Mouse (Mus musculus): Measurements from ENCODE around the gene Pdzrn3. TPM values are rescaled to one million over a fixed set of nuclear protein-coding genes. Genes with fewer than 3 reads are reported as not detected.
A peak's percentile ranks its signal among the peaks of the same experiment; 100 is the strongest.

The Pdzrn3 gene
- polyA plus RNA-seq, 1 experiment from 2014 or later: 6.3 TPM

- ATAC-seq: no peak
- H3K4me3 ChIP-seq (ENCODE audit: low read length): no peak overlapping the region
- no peak overlapping the region for H3K4me2 ChIP-seq (ENCODE audit: low read depth, low read length)
- no peaks in the 10 kb centered on the region for H3K27me3 ChIP-seq (replicated peaks; ENCODE audit: control insufficient read depth, insufficient read depth, low read length)
- no peaks in the 10 kb centered on the region for H3K36me3 ChIP-seq (ENCODE audit: control insufficient read depth, insufficient read depth, low read length)
- no peak overlapping the region for H3K9ac ChIP-seq (ENCODE audit: low read depth, low read length)
- no peak overlapping the region for H3K27ac ChIP-seq (ENCODE audit: low read length)
- no peaks in the 10 kb centered on the region for H3K9me3 ChIP-seq (ENCODE audit: control insufficient read depth, low read length)
- WGBS: 91% methylated on average over 7 of the region's 7 CpGs
- H3K4me1 ChIP-seq (ENCODE audit: control insufficient read depth, insufficient read depth, low read length): 0 out of 2 replicates have a peak, but pooled peaks cover 2% of the 10 kb centered on the region
Measured at GRCm38 (mm10) chr6:101340051-101340450, 37.6 kb downstream of the Pdzrn3 start.

- peaks cover 14% of the 10 kb centered on the region for H3K4me1 ChIP-seq (ENCODE audit: control insufficient read depth, insufficient read depth, low read length)
- no peaks in the 10 kb centered on the region for H3K36me3 ChIP-seq (ENCODE audit: control insufficient read depth, insufficient read depth, low read length)
- no peak overlapping the region for H3K27ac ChIP-seq (ENCODE audit: low read length)
- no peaks in the 10 kb centered on the region for H3K27me3 ChIP-seq (replicated peaks; ENCODE audit: control insufficient read depth, insufficient read depth, low read length)
- H3K4me3 ChIP-seq (ENCODE audit: low read length): no peak overlapping the region
- H3K9me3 ChIP-seq (ENCODE audit: control insufficient read depth, low read length): no peaks in the 10 kb centered on the region
- no peak for ATAC-seq
- H3K4me2 ChIP-seq (ENCODE audit: low read depth, low read length): no peak overlapping the region
- WGBS: 69% methylated on average over 10 of the region's 10 CpGs
- no peak overlapping the region for H3K9ac ChIP-seq (ENCODE audit: low read depth, low read length)
Measured at GRCm38 (mm10) chr6:101337842-101338528, 39.7 kb downstream of the Pdzrn3 start.

GRCm38 (mm10) chr6:101336660-101337059, 41.0 kb downstream of the Pdzrn3 start:
- Histone ChIP-seq H3K9me3 (ENCODE audit: control insufficient read depth, low read length) (no peaks in the 10 kb centered on the region), H3K4me2 (ENCODE audit: low read depth, low read length) (no peak overlapping the region), H3K27ac (ENCODE audit: low read length) (no peak overlapping the region), H3K4me1 (ENCODE audit: control insufficient read depth, insufficient read depth, low read length) (peaks cover 22% of the 10 kb centered on the region), H3K36me3 (ENCODE audit: control insufficient read depth, insufficient read depth, low read length) (no peaks in the 10 kb centered on the region), H3K4me3 (ENCODE audit: low read length) (no peak overlapping the region), H3K9ac (ENCODE audit: low read depth, low read length) (no peak overlapping the region), H3K27me3 (replicated peaks; ENCODE audit: control insufficient read depth, insufficient read depth, low read length) (no peaks in the 10 kb centered on the region)
- no peak for ATAC-seq
- WGBS: 88% methylated on average over 10 of the region's 10 CpGs

- 80% methylated on average over 1 of the region's 1 CpGs for WGBS
- Histone ChIP-seq H3K4me2 (ENCODE audit: low read depth, low read length) (no peak overlapping the region), H3K4me1 (ENCODE audit: control insufficient read depth, insufficient read depth, low read length) (peaks cover 28% of the 10 kb centered on the region), H3K4me3 (ENCODE audit: low read length) (no peak overlapping the region), H3K27ac (ENCODE audit: low read length) (no peak overlapping the region), H3K9ac (ENCODE audit: low read depth, low read length) (no peak overlapping the region), H3K27me3 (replicated peaks; ENCODE audit: control insufficient read depth, insufficient read depth, low read length) (no peaks in the 10 kb centered on the region), H3K36me3 (ENCODE audit: control insufficient read depth, insufficient read depth, low read length) (no peaks in the 10 kb centered on the region), H3K9me3 (ENCODE audit: control insufficient read depth, low read length) (no peaks in the 10 kb centered on the region)
- no peak for ATAC-seq
Measured at GRCm38 (mm10) chr6:101335744-101336143, 42.0 kb downstream of the Pdzrn3 start.

GRCm38 (mm10) chr6:101334495-101334894, 43.2 kb downstream of the Pdzrn3 start:
- Histone ChIP-seq H3K36me3 (ENCODE audit: control insufficient read depth, insufficient read depth, low read length) (no peaks in the 10 kb centered on the region), H3K9ac (ENCODE audit: low read depth, low read length) (no peak overlapping the region), H3K27me3 (replicated peaks; ENCODE audit: control insufficient read depth, insufficient read depth, low read length) (no peaks in the 10 kb centered on the region), H3K4me1 (ENCODE audit: control insufficient read depth, insufficient read depth, low read length) (peaks cover 36% of the 10 kb centered on the region), H3K27ac (ENCODE audit: low read length) (no peak overlapping the region), H3K4me2 (ENCODE audit: low read depth, low read length) (no peak overlapping the region), H3K9me3 (ENCODE audit: control insufficient read depth, low read length) (no peaks in the 10 kb centered on the region), H3K4me3 (ENCODE audit: low read length) (no peak overlapping the region)
- WGBS: 67% methylated on average over 3 of the region's 3 CpGs
- ATAC-seq: no peak

- H3K27me3 ChIP-seq (replicated peaks; ENCODE audit: control insufficient read depth, insufficient read depth, low read length): no peaks in the 10 kb centered on the region
- H3K36me3 ChIP-seq (ENCODE audit: control insufficient read depth, insufficient read depth, low read length): no peaks in the 10 kb centered on the region
- H3K4me3 ChIP-seq (ENCODE audit: low read length): no peak overlapping the region
- H3K27ac ChIP-seq (ENCODE audit: low read length): no peak overlapping the region
- peaks cover 55% of the 10 kb centered on the region for H3K4me1 ChIP-seq (ENCODE audit: control insufficient read depth, insufficient read depth, low read length)
- 25% methylated on average over 5 of the region's 5 CpGs for WGBS
- no peak overlapping the region for H3K4me2 ChIP-seq (ENCODE audit: low read depth, low read length)
- H3K9ac ChIP-seq (ENCODE audit: low read depth, low read length): no peak overlapping the region
- H3K9me3 ChIP-seq (ENCODE audit: control insufficient read depth, low read length): no peaks in the 10 kb centered on the region
- peak; percentile 53 for ATAC-seq
Measured at GRCm38 (mm10) chr6:101330392-101330791, 47.3 kb downstream of the Pdzrn3 start.

GRCm38 (mm10) chr6:101329499-101329898, 48.2 kb downstream of the Pdzrn3 start:
- no peaks in the 10 kb centered on the region for H3K36me3 ChIP-seq (ENCODE audit: control insufficient read depth, insufficient read depth, low read length)
- WGBS: 30% methylated on average over 6 of the region's 6 CpGs
- no peak overlapping the region for H3K27ac ChIP-seq (ENCODE audit: low read length)
- H3K4me2 ChIP-seq (ENCODE audit: low read depth, low read length): no peak overlapping the region
- no peak overlapping the region for H3K9ac ChIP-seq (ENCODE audit: low read depth, low read length)
- H3K4me1 ChIP-seq (ENCODE audit: control insufficient read depth, insufficient read depth, low read length): peaks cover 53% of the 10 kb centered on the region
- H3K4me3 ChIP-seq (ENCODE audit: low read length): no peak overlapping the region
- H3K9me3 ChIP-seq (ENCODE audit: control insufficient read depth, low read length): no peaks in the 10 kb centered on the region
- ATAC-seq: peak; percentile 39; the same call in 1 of the 2 replicates
- no peaks in the 10 kb centered on the region for H3K27me3 ChIP-seq (replicated peaks; ENCODE audit: control insufficient read depth, insufficient read depth, low read length)

- 43% methylated on average over 6 of the region's 6 CpGs for WGBS
- H3K9ac ChIP-seq (ENCODE audit: low read depth, low read length): no peak overlapping the region
- peaks cover 45% of the 10 kb centered on the region for H3K4me1 ChIP-seq (ENCODE audit: control insufficient read depth, insufficient read depth, low read length)
- H3K9me3 ChIP-seq (ENCODE audit: control insufficient read depth, low read length): no peaks in the 10 kb centered on the region
- H3K4me3 ChIP-seq (ENCODE audit: low read length): no peak overlapping the region
- no peaks in the 10 kb centered on the region for H3K27me3 ChIP-seq (replicated peaks; ENCODE audit: control insufficient read depth, insufficient read depth, low read length)
- ATAC-seq: no peak
- H3K36me3 ChIP-seq (ENCODE audit: control insufficient read depth, insufficient read depth, low read length): no peaks in the 10 kb centered on the region
- H3K27ac ChIP-seq (ENCODE audit: low read length): no peak overlapping the region
- no peak overlapping the region for H3K4me2 ChIP-seq (ENCODE audit: low read depth, low read length)
Measured at GRCm38 (mm10) chr6:101328514-101328913, 49.2 kb downstream of the Pdzrn3 start.

- no peaks in the 10 kb centered on the region for H3K36me3 ChIP-seq (ENCODE audit: control insufficient read depth, insufficient read depth, low read length)
- no peak for ATAC-seq
- no peaks in the 10 kb centered on the region for H3K27me3 ChIP-seq (replicated peaks; ENCODE audit: control insufficient read depth, insufficient read depth, low read length)
- H3K9ac ChIP-seq (ENCODE audit: low read depth, low read length): no peak overlapping the region
- no peak overlapping the region for H3K27ac ChIP-seq (ENCODE audit: low read length)
- 85% methylated on average over 5 of the region's 5 CpGs for WGBS
- peaks cover 44% of the 10 kb centered on the region for H3K4me1 ChIP-seq (ENCODE audit: control insufficient read depth, insufficient read depth, low read length)
- H3K9me3 ChIP-seq (ENCODE audit: control insufficient read depth, low read length): no peaks in the 10 kb centered on the region
- H3K4me3 ChIP-seq (ENCODE audit: low read length): no peak overlapping the region
- H3K4me2 ChIP-seq (ENCODE audit: low read depth, low read length): no peak overlapping the region
Measured at GRCm38 (mm10) chr6:101327741-101328140, 50.0 kb downstream of the Pdzrn3 start.

- no peaks in the 10 kb centered on the region for H3K27me3 ChIP-seq (replicated peaks; ENCODE audit: control insufficient read depth, insufficient read depth, low read length)
- 89% methylated on average over 3 of the region's 3 CpGs for WGBS
- H3K36me3 ChIP-seq (ENCODE audit: control insufficient read depth, insufficient read depth, low read length): no peaks in the 10 kb centered on the region
- H3K27ac ChIP-seq (ENCODE audit: low read length): no peak overlapping the region
- H3K4me3 ChIP-seq (ENCODE audit: low read length): no peak overlapping the region
- H3K9ac ChIP-seq (ENCODE audit: low read depth, low read length): no peak overlapping the region
- peaks cover 41% of the 10 kb centered on the region for H3K4me1 ChIP-seq (ENCODE audit: control insufficient read depth, insufficient read depth, low read length)
- no peak for ATAC-seq
- no peak overlapping the region for H3K4me2 ChIP-seq (ENCODE audit: low read depth, low read length)
- no peaks in the 10 kb centered on the region for H3K9me3 ChIP-seq (ENCODE audit: control insufficient read depth, low read length)
Measured at GRCm38 (mm10) chr6:101327196-101327595, 50.5 kb downstream of the Pdzrn3 start.
